Mouse (Mus musculus) hindbrain, embryonic 15.5 days (tissue): ENCODE measurements around the gene Itih3. TPM values are rescaled to one million over a fixed set of nuclear protein-coding genes. Genes with fewer than 3 reads are reported as not detected.

Source experiments
- ATAC-seq: fragments of 200-750 bp; cut with Nextera tagmentation; 2 replicates; pipeline ENCODE4 v1.8.0; 2017; ENCODE audit warnings: low read depth, moderate number of reproducible peaks, moderate TSS enrichment; ENCODE audit not compliant: low FRiP score
- H3K27ac ChIP-seq: fragments of 300-500 bp; sonication (generic); replicated peaks from 2 replicates; pipeline ENCODE4 v1.5.1; 2015; ENCODE audit warnings: mild to moderate bottlenecking, inconsistent platforms
- H3K27me3 ChIP-seq: fragments of 300-500 bp; sonication (generic); 2 replicates; pipeline ENCODE4 v1.6.1; 2015; ENCODE audit warnings: control low read depth, inconsistent platforms
- H3K36me3 ChIP-seq: fragments of 300-500 bp; sonication (generic); 2 replicates; pipeline ENCODE4 v1.6.1; 2015; ENCODE audit warnings: control low read depth, inconsistent platforms
- H3K4me1 ChIP-seq: fragments of 300-500 bp; sonication (generic); replicated peaks from 2 replicates; pipeline ENCODE4 v1.6.1; 2015; ENCODE audit warnings: control low read depth, inconsistent platforms
- H3K4me2 ChIP-seq: fragments of 300-500 bp; sonication (generic); 2 replicates; pipeline ENCODE4 v1.6.1; 2015; ENCODE audit warnings: moderate library complexity, mild to moderate bottlenecking, inconsistent platforms
- H3K4me3 ChIP-seq: fragments of 300-500 bp; sonication (generic); 2 replicates; pipeline ENCODE4 v1.5.1; 2015; ENCODE audit warnings: mild to moderate bottlenecking, inconsistent platforms
- H3K9ac ChIP-seq: fragments of 300-500 bp; sonication (generic); 2 replicates; pipeline ENCODE4 v1.6.1; 2015; ENCODE audit warnings: inconsistent platforms
- H3K9me3 ChIP-seq: fragments of 300-500 bp; sonication (generic); 2 replicates; pipeline ENCODE4 v1.6.1; 2016; ENCODE audit warnings: control low read depth, inconsistent platforms
- WGBS: fragments of 180-500 bp; shearing (Covaris S2); methylation state at CpG from one replicate; pipeline ENCODE4 v1.1.7; 2015; 5-methylcytosine and 5-hydroxymethylcytosine counted together
- polyA plus RNA-seq: library from polyadenylated mRNA; unstranded; fragments of >200 nt; fragmentation: Nextera tagmentation; extraction: Ambion mirVana; gene quantifications from 2 replicates; pipeline ENCODE4 v1.2.1, GENCODE M21; 2015

Gene Itih3
- polyA plus RNA-seq, 1 experiment from 2014 or later = 2.7 TPM

DNA sequence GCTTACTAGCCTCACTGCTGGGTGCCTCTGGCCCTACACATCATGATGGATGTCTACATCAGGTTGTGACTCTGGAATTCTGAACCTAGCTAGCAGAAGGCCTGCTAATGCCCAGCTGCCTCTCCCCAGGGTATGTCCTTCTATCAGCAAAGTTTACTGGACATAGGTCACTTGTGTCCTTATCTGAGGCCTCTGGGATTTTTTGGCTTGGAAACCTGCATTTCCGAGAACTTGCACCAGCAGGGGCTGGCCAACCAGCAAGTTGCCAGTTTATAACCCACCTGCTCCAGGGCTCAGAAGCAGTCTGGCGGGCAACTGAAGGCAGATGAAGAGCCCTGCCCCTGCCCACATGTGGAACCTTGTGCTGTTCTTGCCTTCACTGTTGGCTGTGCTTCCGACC lies 37.4 kb downstream of the Itih3 start, which contains the start of gene Itih4:
Itih4 (plus strand) TSS at position 273 of the 400 bp plus-strand sequence.
- H3K4me2 ChIP-seq = no peak within 1 kb of the TSS
- no peak for ATAC-seq
- WGBS = 97% methylated on average over 3 of the region's 3 CpGs

DNA sequence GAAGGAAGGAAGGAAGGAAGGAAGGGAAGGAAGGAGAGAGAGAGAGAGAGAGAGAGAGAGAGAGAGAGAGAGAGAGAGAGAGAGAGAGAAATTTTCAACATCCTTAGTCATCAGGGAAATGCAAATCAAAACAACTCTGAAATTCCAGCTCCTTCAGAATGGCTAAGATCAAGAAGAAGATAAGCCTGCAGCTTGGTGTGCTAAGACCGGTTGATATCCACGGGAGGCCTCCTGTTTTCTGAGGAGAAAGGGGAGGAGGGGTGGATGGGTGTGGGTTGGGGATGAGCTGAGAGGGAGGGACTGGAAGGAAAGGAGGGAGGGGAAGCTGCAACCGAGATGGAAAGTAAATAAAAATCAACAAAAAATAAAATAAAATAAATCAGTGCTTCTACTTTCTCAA lies 38.3 kb downstream of the Itih3 start:
- no peaks in the 10 kb centered on the region for H3K4me1 ChIP-seq

More for the DNA sequence above, 37.4 kb downstream of the Itih3 start, which contains the start of gene Itih4:
- Histone ChIP-seq H3K9me3 (no peaks in the 10 kb centered on the region), H3K4me3 (no peak within 1 kb of the TSS), H3K36me3 (no peaks in the 10 kb centered on the region), H3K27me3 (no peaks in the 10 kb centered on the region), H3K4me1 (no peaks in the 10 kb centered on the region), H3K9ac (no peak within 1 kb of the TSS), H3K27ac (no peak within 1 kb of the TSS)

GRCm38 (mm10) chr14:30881718-30882108 lies 41.8 kb downstream of the Itih3 start:
- 92% methylated on average over 3 of the region's 3 CpGs for WGBS
- no peak overlapping the region for H3K4me3 ChIP-seq
- no peak for ATAC-seq
- H3K27ac ChIP-seq = no peak overlapping the region
- H3K9ac ChIP-seq = no peak overlapping the region
- no peaks in the 10 kb centered on the region for H3K9me3 ChIP-seq
- H3K36me3 ChIP-seq = no peaks in the 10 kb centered on the region
- no peaks in the 10 kb centered on the region for H3K4me1 ChIP-seq
- H3K27me3 ChIP-seq = no peaks in the 10 kb centered on the region
- H3K4me2 ChIP-seq = no peak overlapping the region

More for the DNA sequence above, 38.3 kb downstream of the Itih3 start:
- no peak overlapping the region for H3K4me3 ChIP-seq
- 19% methylated on average over 3 of the region's 3 CpGs for WGBS
- H3K27ac ChIP-seq = no peak overlapping the region
- no peaks in the 10 kb centered on the region for H3K36me3 ChIP-seq
- H3K27me3 ChIP-seq = no peaks in the 10 kb centered on the region
- H3K9ac ChIP-seq = no peak overlapping the region
- H3K9me3 ChIP-seq = no peaks in the 10 kb centered on the region
- no peak overlapping the region for H3K4me2 ChIP-seq
- no peak for ATAC-seq

- 84% methylated on average over 17 of the region's 17 CpGs for WGBS
- ATAC-seq = no peak
- no peak overlapping the region for H3K27ac ChIP-seq
Measured at GRCm38 (mm10) chr14:30880811-30881717, 42.5 kb downstream of the Itih3 start.

GRCm38 (mm10) chr14:30880251-30880650 lies 43.3 kb downstream of the Itih3 start:
- H3K9ac ChIP-seq = no peak overlapping the region
- H3K27ac ChIP-seq = no peak overlapping the region
- ATAC-seq = no peak
- H3K4me2 ChIP-seq = no peak overlapping the region
- no peaks in the 10 kb centered on the region for H3K36me3 ChIP-seq
- no peaks in the 10 kb centered on the region for H3K4me1 ChIP-seq
- 85% methylated on average over 8 of the region's 8 CpGs for WGBS
- no peak overlapping the region for H3K4me3 ChIP-seq
- no peaks in the 10 kb centered on the region for H3K27me3 ChIP-seq
- no peaks in the 10 kb centered on the region for H3K9me3 ChIP-seq

More at GRCm38 (mm10) chr14:30880811-30881717, 42.5 kb downstream of the Itih3 start:
- H3K27me3 ChIP-seq = no peaks in the 10 kb centered on the region
- no peaks in the 10 kb centered on the region for H3K36me3 ChIP-seq
- no peak overlapping the region for H3K4me2 ChIP-seq
- H3K9me3 ChIP-seq = no peaks in the 10 kb centered on the region
- no peaks in the 10 kb centered on the region for H3K4me1 ChIP-seq
- no peak overlapping the region for H3K4me3 ChIP-seq
- H3K9ac ChIP-seq = no peak overlapping the region

DNA sequence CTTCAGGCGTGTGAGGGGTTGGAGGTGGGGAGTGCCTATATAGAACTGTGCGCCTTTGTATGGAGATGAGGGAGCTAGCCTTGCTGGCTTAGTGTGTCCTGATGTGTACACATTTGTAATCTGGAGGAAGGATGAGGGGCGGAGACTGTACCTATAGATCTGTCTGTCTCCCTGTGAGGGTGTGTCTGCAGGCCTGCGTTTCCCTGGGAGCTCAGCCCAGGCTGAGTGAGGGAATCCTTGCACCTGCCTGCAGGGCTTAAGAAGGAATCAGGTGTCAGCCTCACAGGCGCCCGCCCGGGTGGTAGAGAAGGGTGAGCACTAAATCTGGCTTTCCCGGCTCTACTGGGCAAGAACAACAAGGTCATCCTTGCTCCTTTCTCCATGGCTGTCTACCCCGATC lies 43.8 kb downstream of the Itih3 start:
- Histone ChIP-seq H3K4me1 (no peaks in the 10 kb centered on the region), H3K36me3 (no peaks in the 10 kb centered on the region; the same call in 1 of the 2 replicates), H3K9me3 (no peaks in the 10 kb centered on the region), H3K9ac (no peak overlapping the region), H3K4me3 (no peak overlapping the region), H3K4me2 (no peak overlapping the region), H3K27ac (no peak overlapping the region), H3K27me3 (no peaks in the 10 kb centered on the region)
- ATAC-seq = no peak
- 77% methylated on average over 9 of the region's 9 CpGs for WGBS

- H3K9me3 ChIP-seq = no peaks in the 10 kb centered on the region
- no peak within 1 kb of the TSS for H3K4me2 ChIP-seq
- H3K9ac ChIP-seq = no peak within 1 kb of the TSS
- no peak for ATAC-seq
- H3K27ac ChIP-seq = no peak within 1 kb of the TSS
- WGBS = 67% methylated on average over 11 of the region's 11 CpGs
- H3K4me3 ChIP-seq = no peak within 1 kb of the TSS
- no peaks in the 10 kb centered on the region for H3K27me3 ChIP-seq
- no peaks in the 10 kb centered on the region for H3K4me1 ChIP-seq
- H3K36me3 ChIP-seq = peaks cover 7% of the 10 kb centered on the region
Measured at GRCm38 (mm10) chr14:30878958-30879571, 44.5 kb downstream of the Itih3 start, which contains the start of gene Mustn1. Gene Mustn1 (plus strand): TSS chr14:30879200.

- H3K4me1 ChIP-seq = no peaks in the 10 kb centered on the region
- no peak overlapping the region for H3K27ac ChIP-seq
- H3K9me3 ChIP-seq = no peaks in the 10 kb centered on the region
- no peak overlapping the region for H3K4me3 ChIP-seq
- no peaks in the 10 kb centered on the region for H3K27me3 ChIP-seq
- ATAC-seq = no peak
- H3K4me2 ChIP-seq = no peak overlapping the region
- H3K9ac ChIP-seq = no peak overlapping the region
- WGBS = 93% methylated on average over 3 of the region's 3 CpGs
- peaks cover 17% of the 10 kb centered on the region for H3K36me3 ChIP-seq
Measured at GRCm38 (mm10) chr14:30877827-30878226, 45.7 kb downstream of the Itih3 start.

DNA sequence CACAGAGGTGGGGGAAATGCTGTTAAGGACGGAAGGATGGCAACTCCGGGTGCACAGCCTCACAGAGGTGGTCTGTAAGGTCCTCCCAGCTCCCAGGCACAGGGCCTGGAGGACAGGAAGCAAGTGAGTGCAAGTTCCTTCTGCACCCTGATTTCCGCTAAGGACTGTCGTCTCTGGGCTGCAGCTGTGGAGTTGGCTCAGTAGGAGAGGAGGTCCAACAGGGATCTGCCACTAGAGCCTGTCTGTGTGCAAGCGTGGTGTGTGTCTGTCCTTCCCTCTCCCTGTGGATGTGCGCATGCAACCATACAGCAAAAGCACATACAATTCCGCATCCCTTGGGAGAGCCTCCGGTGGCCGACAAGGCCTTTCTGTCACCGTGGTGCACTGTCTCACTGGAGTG lies 47.1 kb downstream of the Itih3 start:
- H3K9me3 ChIP-seq = no peaks in the 10 kb centered on the region
- H3K27ac ChIP-seq = no peak overlapping the region
- no peak overlapping the region for H3K4me3 ChIP-seq
- H3K27me3 ChIP-seq = no peaks in the 10 kb centered on the region
- ATAC-seq = no peak
- H3K4me2 ChIP-seq = no peak overlapping the region
- peaks cover 17% of the 10 kb centered on the region for H3K36me3 ChIP-seq
- 91% methylated on average over 10 of the region's 10 CpGs for WGBS
- no peak overlapping the region for H3K9ac ChIP-seq
- H3K4me1 ChIP-seq = no peaks in the 10 kb centered on the region

- no peak overlapping the region for H3K4me2 ChIP-seq
- H3K4me1 ChIP-seq = no peaks in the 10 kb centered on the region
- H3K9me3 ChIP-seq = no peaks in the 10 kb centered on the region
- H3K27ac ChIP-seq = no peak overlapping the region
- peaks cover 17% of the 10 kb centered on the region for H3K36me3 ChIP-seq
- no peak for ATAC-seq
- H3K9ac ChIP-seq = no peak overlapping the region
- H3K4me3 ChIP-seq = no peak overlapping the region
- no peaks in the 10 kb centered on the region for H3K27me3 ChIP-seq
- WGBS = 86% methylated on average over 9 of the region's 9 CpGs
Measured at GRCm38 (mm10) chr14:30875955-30876354, 47.6 kb downstream of the Itih3 start.

- Histone ChIP-seq H3K4me3 (no peak overlapping the region), H3K27me3 (no peaks in the 10 kb centered on the region), H3K27ac (no peak overlapping the region), H3K4me2 (no peak overlapping the region), H3K4me1 (no peaks in the 10 kb centered on the region), H3K9me3 (no peaks in the 10 kb centered on the region), H3K9ac (no peak overlapping the region), H3K36me3 (peaks cover 17% of the 10 kb centered on the region)
- WGBS = 89% methylated on average over 12 of the region's 12 CpGs
- ATAC-seq = no peak
Measured at GRCm38 (mm10) chr14:30875130-30875865, 48.3 kb downstream of the Itih3 start.
